Mouse (Mus musculus): ENCODE measurements around the gene Pou1f1. TPM values are rescaled to one million over a fixed set of nuclear protein-coding genes. Genes with fewer than 3 reads are reported as not detected.

The Pou1f1 gene
- not detected for polyA plus RNA-seq (2014; fragmentation: Illumina TruSeq; extraction: RNeasy Lipid Tissue Mini Kit (QIAGEN cat#74804); ENCODE audit: low read depth, low replicate concordance)

GRCm38 (mm10) chr16:65520211-65520610 is at the start of gene Pou1f1:
TSS of gene Pou1f1 (plus strand) at chr16:65520511.

GRCm38 (mm10) chr16:65561963-65562863 is 41.9 kb downstream of the Pou1f1 start, which contains the start of gene Chmp2b:
TSS of gene Chmp2b (minus strand) at chr16:65562726.

Other genes with a start within 250 kb of the Pou1f1 start
- 224 TPM for gene Chmp2b, start 42.2 kb downstream of the Pou1f1 start, polyA plus RNA-seq (2014; fragmentation: Illumina TruSeq; extraction: RNeasy Lipid Tissue Mini Kit (QIAGEN cat#74804); ENCODE audit: low read depth, low replicate concordance)